Mouse (Mus musculus) E14TG2a.4 (cell line): Measurements from ENCODE around the gene Aplp2.

Source experiments
- H3K27me3 ChIP-seq: 2 replicates; pipeline ENCODE4 v1.6.1; 2014; ENCODE audit warnings: low read length, control low read depth; ENCODE audit not compliant: insufficient read depth
- H3K36me3 ChIP-seq: 2 replicates; pipeline ENCODE4 v1.6.1; 2014; ENCODE audit warnings: low read length, control low read depth; ENCODE audit not compliant: insufficient read depth
- H3K4me1 ChIP-seq: replicated peaks from 2 replicates; pipeline ENCODE4 v1.6.1; 2014; ENCODE audit warnings: low read depth, low read length, control low read depth
- H3K4me3 ChIP-seq: replicated peaks from 2 replicates; pipeline ENCODE4 v1.5.1; 2014; ENCODE audit warnings: mild to moderate bottlenecking, low read length
- H3K9me3 ChIP-seq: 2 replicates; pipeline ENCODE4 v1.6.1; 2014; ENCODE audit warnings: low read length, control low read depth
- CTCF ChIP-seq: conservative IDR thresholded peaks from 2 replicates; pipeline ENCODE4 v1.5.1; 2014; ENCODE audit warnings: low read length
- NANOG ChIP-seq: IDR thresholded peaks from 2 replicates; pipeline ENCODE4 v1.6.1; 2014; ENCODE audit warnings: borderline replicate concordance, low read length, mixed read lengths
- POU5F1 ChIP-seq: IDR thresholded peaks from 2 replicates; pipeline ENCODE4 v1.6.1; 2014; ENCODE audit warnings: low read length, borderline replicate concordance

The Aplp2 gene

DNA sequence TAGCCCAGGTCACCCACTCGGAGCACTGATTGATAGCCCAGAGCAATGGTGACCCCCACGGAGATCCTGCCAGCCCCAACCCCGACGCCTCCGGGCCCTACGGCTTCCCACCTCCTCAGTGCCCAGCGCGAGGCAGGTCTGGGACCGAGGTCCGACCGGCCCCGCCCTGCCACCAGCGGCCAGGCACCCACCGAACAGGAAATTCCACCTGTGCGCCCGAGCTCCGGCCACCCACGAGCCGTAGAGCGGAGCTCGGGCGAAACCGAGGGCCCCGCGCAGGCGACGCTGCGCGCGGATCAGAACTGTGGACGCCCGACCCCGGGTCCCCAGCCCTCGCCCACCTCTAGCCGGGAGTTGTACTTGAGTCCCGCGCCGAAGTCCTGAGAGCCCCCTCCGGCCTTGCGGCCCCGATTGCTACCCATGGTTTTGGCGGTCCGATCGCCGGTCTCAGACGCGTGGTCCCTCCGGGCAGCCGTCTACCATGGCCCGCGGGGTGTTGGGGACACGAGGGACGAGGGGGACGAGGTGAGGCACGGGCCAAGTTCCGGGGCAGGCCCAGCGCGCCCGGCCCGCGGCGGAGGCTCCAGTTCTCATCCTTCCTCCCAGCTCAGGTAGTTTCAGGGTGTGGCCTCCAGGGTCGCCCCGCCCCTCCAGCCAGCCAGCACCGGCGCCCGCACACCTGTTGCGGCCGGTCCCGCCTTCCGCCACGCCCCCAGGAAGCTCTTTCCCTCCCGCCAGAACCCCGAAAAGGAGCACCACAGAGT, 80.2 kb downstream of the Aplp2 start, which contains the start of gene St14:
Gene St14, minus strand, starts transcription at position 649 of the 764 bp plus-strand sequence.
- Histone ChIP-seq H3K4me1 (peaks cover 50% of the 10 kb centered on the region), H3K4me3 (peak within 1 kb of the TSS; percentile 91), H3K27me3 (peaks cover 49% of the 10 kb centered on the region), H3K36me3 (no peaks in the 10 kb centered on the region), H3K9me3 (no peaks in the 10 kb centered on the region)
- TF ChIP-seq CTCF, result no peak
- TF ChIP-seq POU5F1, result no peak
- TF ChIP-seq NANOG, result no peak

- Histone ChIP-seq H3K4me3 (peak overlapping the region; percentile 91), H3K4me1 (peaks cover 58% of the 10 kb centered on the region)
- TF ChIP-seq CTCF (no peak), NANOG (no peak), POU5F1 (no peak)
These were observed 81.0 kb downstream of the Aplp2 start for GRCm38 (mm10) chr9:31130357-31131204.

DNA sequence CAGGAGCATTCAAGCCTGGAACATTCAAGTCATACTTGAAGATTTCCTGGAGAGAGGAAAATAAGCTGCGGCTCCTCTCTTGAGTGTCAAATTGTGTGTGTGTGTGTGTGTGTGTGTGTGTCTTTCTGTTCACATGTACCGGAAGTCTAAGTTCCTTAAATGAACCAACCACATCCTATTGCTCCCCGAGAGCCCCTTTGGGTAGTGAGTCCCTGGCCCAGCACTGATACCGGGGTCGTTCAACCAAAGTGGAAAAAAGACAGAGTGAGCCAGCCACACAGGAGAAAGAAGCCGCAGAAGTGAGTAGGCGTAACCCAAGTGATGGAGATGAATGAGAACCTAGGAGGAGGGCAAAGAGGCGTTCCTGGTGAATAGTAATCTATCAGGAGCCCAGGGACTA, 81.7 kb downstream of the Aplp2 start:
- peak overlapping the region; percentile 91 for H3K4me3 ChIP-seq
- no peaks in the 10 kb centered on the region for H3K36me3 ChIP-seq
- no peaks in the 10 kb centered on the region for H3K9me3 ChIP-seq
- H3K4me1 ChIP-seq, result peaks cover 58% of the 10 kb centered on the region
- H3K27me3 ChIP-seq, result peaks cover 49% of the 10 kb centered on the region
- TF ChIP-seq NANOG (no peak), CTCF (no peak), POU5F1 (no peak)

More at GRCm38 (mm10) chr9:31130357-31131204, 81.0 kb downstream of the Aplp2 start:
- H3K9me3 ChIP-seq, result no peaks in the 10 kb centered on the region
- H3K36me3 ChIP-seq, result no peaks in the 10 kb centered on the region
- peaks cover 49% of the 10 kb centered on the region for H3K27me3 ChIP-seq

GRCm38 (mm10) chr9:31127876-31128465, 83.6 kb downstream of the Aplp2 start:
- H3K9me3 ChIP-seq, result no peaks in the 10 kb centered on the region
- H3K27me3 ChIP-seq, result peaks cover 38% of the 10 kb centered on the region
- H3K4me3 ChIP-seq, result no peak overlapping the region
- peaks cover 73% of the 10 kb centered on the region for H3K4me1 ChIP-seq
- no peaks in the 10 kb centered on the region; the same call in 1 of the 2 replicates for H3K36me3 ChIP-seq
- TF ChIP-seq POU5F1 (no peak), CTCF (no peak), NANOG (no peak)

DNA sequence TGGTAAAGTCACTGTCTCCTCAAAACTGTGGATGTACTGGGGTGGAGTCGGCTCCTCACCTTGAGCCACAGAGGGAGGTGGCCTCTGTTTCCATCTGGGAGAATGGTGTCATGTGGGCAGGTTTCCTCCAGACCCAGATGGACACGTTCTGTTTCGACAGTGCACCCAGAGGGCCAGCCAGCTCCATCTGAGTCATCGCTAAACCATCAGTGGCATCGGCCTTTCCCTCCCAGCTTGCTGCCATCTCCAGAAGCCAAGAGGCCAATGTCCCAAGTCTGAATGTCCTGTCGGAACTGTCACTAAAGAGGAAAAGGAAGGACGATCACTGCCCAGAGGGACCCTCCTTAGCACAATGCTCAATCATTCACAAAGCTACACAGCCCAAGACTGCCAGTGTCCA, 85.5 kb downstream of the Aplp2 start:
- H3K36me3 ChIP-seq, result no peaks in the 10 kb centered on the region; the same call in 1 of the 2 replicates
- no peak for TF ChIP-seq CTCF
- no peak for TF ChIP-seq POU5F1

GRCm38 (mm10) chr9:31122464-31123030, 89.1 kb downstream of the Aplp2 start:
- H3K4me1 ChIP-seq, result peaks cover 85% of the 10 kb centered on the region
- H3K9me3 ChIP-seq, result no peaks in the 10 kb centered on the region
- H3K36me3 ChIP-seq, result no peaks in the 10 kb centered on the region; the same call in 1 of the 2 replicates
- no peaks in the 10 kb centered on the region for H3K27me3 ChIP-seq
- no peak for TF ChIP-seq NANOG
- TF ChIP-seq POU5F1, result no peak
- no peak for TF ChIP-seq CTCF
- H3K4me3 ChIP-seq, result no peak overlapping the region

More for the DNA sequence above, 85.5 kb downstream of the Aplp2 start:
- peaks cover 20% of the 10 kb centered on the region for H3K27me3 ChIP-seq
- peaks cover 85% of the 10 kb centered on the region for H3K4me1 ChIP-seq
- H3K9me3 ChIP-seq, result no peaks in the 10 kb centered on the region
- no peak overlapping the region for H3K4me3 ChIP-seq

DNA sequence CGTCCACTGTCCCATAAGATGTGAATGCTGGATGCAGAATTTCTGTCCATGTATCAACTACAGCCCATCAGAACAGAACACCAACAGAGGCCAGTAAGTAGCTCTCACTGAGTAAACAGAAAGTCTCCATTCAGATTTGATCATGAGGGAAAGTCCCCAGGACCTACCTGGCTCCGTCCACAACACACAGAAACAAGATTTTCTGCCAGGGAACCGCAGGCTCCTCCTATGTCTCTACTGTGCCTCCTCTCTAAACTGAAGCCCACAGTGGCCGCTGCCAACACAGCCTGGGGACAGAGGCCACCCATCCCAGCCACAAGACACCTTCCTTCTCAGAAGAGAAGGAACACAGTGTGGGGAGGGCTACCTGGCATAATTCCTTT, 91.1 kb downstream of the Aplp2 start:
- H3K4me3 ChIP-seq, result peak overlapping the region; percentile 67
- TF ChIP-seq CTCF (no peak), POU5F1 (no peak), NANOG (no peak)
- H3K9me3 ChIP-seq, result no peaks in the 10 kb centered on the region
- no peaks in the 10 kb centered on the region; the same call in 1 of the 2 replicates for H3K36me3 ChIP-seq
- H3K4me1 ChIP-seq, result peaks cover 87% of the 10 kb centered on the region
- H3K27me3 ChIP-seq, result no peaks in the 10 kb centered on the region

DNA sequence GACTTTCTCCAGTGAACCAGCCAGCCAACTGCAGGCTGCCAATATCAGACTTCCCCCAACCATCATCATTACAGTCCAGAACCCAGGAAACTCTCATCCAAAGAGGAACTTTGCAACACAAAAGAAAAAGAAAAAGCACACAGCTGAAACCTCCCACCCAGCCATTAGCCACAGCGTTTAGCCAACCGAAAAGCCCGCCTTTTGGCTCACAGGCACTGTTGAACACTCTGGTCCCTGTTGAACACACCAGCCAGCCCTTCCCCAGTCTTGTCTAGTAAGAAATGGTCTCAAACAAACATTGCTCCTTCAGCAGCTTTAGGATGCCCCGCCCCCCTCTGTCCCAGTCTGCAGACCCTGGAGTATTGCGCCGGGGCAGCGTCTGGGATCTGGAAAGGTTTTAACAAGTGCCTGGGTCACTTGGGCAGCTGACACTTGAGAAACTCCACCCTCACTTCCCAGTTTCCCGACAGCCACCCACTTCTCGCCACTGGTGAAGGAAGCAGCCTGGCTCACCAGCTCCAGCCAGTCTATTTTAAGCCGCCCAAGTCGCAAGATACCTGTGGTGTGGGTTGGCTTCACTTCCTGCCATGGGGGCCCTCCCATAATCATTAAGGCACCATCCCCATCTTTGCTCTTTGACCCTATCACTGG, 91.6 kb downstream of the Aplp2 start:
- H3K4me3 ChIP-seq, result peak overlapping the region; percentile 67
- peaks cover 92% of the 10 kb centered on the region for H3K4me1 ChIP-seq
- H3K9me3 ChIP-seq, result no peaks in the 10 kb centered on the region
- TF ChIP-seq NANOG, result no peak
- no peak for TF ChIP-seq POU5F1
- TF ChIP-seq CTCF, result no peak
- H3K27me3 ChIP-seq, result no peaks in the 10 kb centered on the region
- H3K36me3 ChIP-seq, result no peaks in the 10 kb centered on the region; the same call in 1 of the 2 replicates
